Mouse (Mus musculus) hindbrain, embryonic 16.5 days (tissue): Measurements from ENCODE around the gene Pde3a. TPM values are rescaled to one million over a fixed set of nuclear protein-coding genes. Genes with fewer than 3 reads are reported as not detected.

Experiments used
- ATAC-seq: fragments of 200-750 bp; cut with Nextera tagmentation; 2 replicates; pipeline ENCODE4 v1.8.0; 2017; ENCODE audit warnings: moderate TSS enrichment, moderate library complexity
- H3K27ac ChIP-seq: fragments of 300-500 bp; sonication (generic); 2 replicates; pipeline ENCODE4 v1.5.1; 2014; ENCODE audit warnings: low read depth, mild to moderate bottlenecking, control low read depth, low read length, moderate library complexity
- H3K27me3 ChIP-seq: fragments of 300-500 bp; sonication (generic); replicated peaks from 2 replicates; pipeline ENCODE4 v1.6.1; 2014; ENCODE audit warnings: low read length; ENCODE audit not compliant: control insufficient read depth, insufficient read depth
- H3K36me3 ChIP-seq: fragments of 300-500 bp; sonication (generic); 2 replicates; pipeline ENCODE4 v1.6.1; 2014; ENCODE audit warnings: mild to moderate bottlenecking, low read length, moderate library complexity, mixed read lengths; ENCODE audit not compliant: control insufficient read depth, insufficient read depth
- H3K4me1 ChIP-seq: fragments of 300-500 bp; sonication (generic); 2 replicates; pipeline ENCODE4 v1.6.1; 2014; ENCODE audit warnings: low read depth, low read length; ENCODE audit not compliant: control insufficient read depth, insufficient read depth
- H3K4me2 ChIP-seq: fragments of 300-500 bp; sonication (generic); 2 replicates; pipeline ENCODE4 v1.6.1; 2014; ENCODE audit warnings: mild to moderate bottlenecking, low read length, control low read depth, moderate library complexity
- H3K4me3 ChIP-seq: fragments of 300-500 bp; sonication (generic); 2 replicates; pipeline ENCODE4 v1.5.1; 2014; ENCODE audit warnings: mild to moderate bottlenecking, low read length, control low read depth, moderate library complexity
- H3K9ac ChIP-seq: fragments of 300-500 bp; sonication (generic); 2 replicates; pipeline ENCODE4 v1.6.1; 2014; ENCODE audit warnings: low read depth, mild to moderate bottlenecking, control low read depth, low read length, moderate library complexity
- H3K9me3 ChIP-seq: fragments of 300-500 bp; sonication (generic); 2 replicates; pipeline ENCODE4 v1.6.1; 2014; ENCODE audit warnings: mild to moderate bottlenecking, low read length, moderate library complexity; ENCODE audit not compliant: control insufficient read depth
- WGBS: fragments of 180-500 bp; shearing (Covaris S2); extraction: QIAGEN DNeasy Blood & Tissue Kit; methylation state at CpG from one replicate; pipeline ENCODE4 v1.1.7; 2014; 5-methylcytosine and 5-hydroxymethylcytosine counted together
- polyA plus RNA-seq: library from polyadenylated mRNA; unstranded; fragments of >200 nt; fragmentation: Nextera tagmentation; extraction: Ambion mirVana; gene quantifications from 2 replicates; pipeline ENCODE4 v1.2.1, GENCODE M21; 2015

The Pde3a gene
- polyA plus RNA-seq, 1 experiment from 2014 or later, result 2.1 TPM

GRCm38 (mm10) chr6:141430134-141430533, 181.1 kb downstream of the Pde3a start:
- Histone ChIP-seq H3K36me3 (no peaks in the 10 kb centered on the region), H3K4me2 (no peak overlapping the region), H3K4me1 (no peaks in the 10 kb centered on the region; the same call in 1 of the 2 replicates), H3K27ac (no peak overlapping the region), H3K27me3 (no peaks in the 10 kb centered on the region), H3K9me3 (no peaks in the 10 kb centered on the region), H3K9ac (no peak overlapping the region), H3K4me3 (no peak overlapping the region)
- 93% methylated on average over 1 of the region's 1 CpGs for WGBS
- ATAC-seq, result no peak

DNA sequence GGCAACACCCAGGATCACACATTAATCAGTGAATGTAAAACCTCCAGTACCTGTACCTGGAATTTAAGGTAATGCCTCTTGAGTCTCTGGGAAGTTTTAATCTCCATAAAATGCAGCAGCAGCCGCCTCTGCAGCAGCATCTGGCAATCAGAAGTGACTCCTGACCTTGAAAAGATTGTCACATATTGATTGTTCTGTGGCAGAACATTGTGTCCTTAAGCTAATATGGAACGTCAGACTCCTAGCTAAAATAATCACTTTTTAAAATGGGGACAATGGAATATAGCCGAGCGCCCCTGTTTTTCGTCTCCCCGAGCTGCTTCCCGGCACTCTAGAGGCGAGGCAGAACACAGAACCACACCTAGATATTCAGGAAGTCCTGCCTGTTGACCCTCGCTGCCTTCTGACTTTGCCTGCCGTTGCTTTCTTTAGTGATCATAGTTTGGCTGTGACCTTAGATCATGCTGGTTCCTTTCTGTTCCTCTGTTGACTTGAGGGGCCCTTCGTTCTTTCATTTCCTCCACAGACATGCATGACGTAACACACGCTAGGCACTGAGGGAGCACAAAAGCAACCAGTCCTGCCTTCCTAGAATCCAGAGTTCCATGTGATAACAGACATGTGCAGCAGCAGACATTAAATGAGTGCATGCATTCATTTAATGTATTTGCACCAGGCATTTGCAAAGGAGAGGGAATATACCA, 183.4 kb downstream of the Pde3a start:
- WGBS, result 91% methylated on average over 13 of the region's 13 CpGs
- Histone ChIP-seq H3K4me1 (no peaks in the 10 kb centered on the region; the same call in 1 of the 2 replicates), H3K4me3 (no peak overlapping the region), H3K9me3 (no peaks in the 10 kb centered on the region), H3K27ac (no peak overlapping the region), H3K36me3 (no peaks in the 10 kb centered on the region), H3K4me2 (no peak overlapping the region), H3K27me3 (no peaks in the 10 kb centered on the region), H3K9ac (no peak overlapping the region)
- no peak for ATAC-seq

DNA sequence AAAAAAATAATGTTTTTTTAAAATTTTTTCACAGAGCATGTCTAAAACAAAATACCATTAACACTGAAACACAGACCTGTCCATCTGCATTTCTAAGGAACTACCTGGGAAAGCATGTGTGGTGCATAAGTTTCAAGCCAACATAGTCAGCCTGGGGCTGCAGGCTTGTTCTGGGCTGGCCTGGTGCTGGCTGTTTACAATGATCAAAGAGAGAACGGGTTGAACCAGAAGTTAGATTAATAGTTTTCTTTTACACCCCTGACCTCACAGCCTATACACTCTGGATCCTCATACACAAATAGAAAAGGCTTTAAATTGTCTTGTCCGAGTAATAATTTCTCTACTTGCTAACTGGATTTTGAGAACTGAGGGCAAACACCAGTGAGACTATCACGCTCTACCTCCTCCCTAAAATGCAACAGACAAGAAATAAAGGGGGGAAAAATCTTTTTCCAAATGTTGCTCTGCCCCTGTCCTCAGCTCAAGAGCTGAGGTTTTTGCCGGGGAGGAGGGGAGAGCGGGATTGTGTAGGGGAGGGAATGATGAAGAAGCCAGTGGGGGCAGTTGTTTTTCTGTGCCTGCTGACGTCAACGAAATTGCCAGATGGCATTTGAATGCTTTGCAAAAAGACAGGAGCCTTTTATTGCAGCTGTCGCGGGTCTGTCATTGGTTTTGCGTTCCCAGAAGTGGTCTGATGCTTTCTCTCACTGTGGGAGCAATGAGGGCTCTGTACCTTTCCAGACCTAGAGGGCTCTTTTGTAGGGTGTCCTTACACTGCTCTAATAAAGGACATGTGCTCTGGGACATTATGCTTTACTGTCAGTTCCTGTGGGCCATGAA, 185.1 kb downstream of the Pde3a start:
- H3K9me3 ChIP-seq, result no peaks in the 10 kb centered on the region
- WGBS, result 28% methylated on average over 10 of the region's 10 CpGs
- H3K9ac ChIP-seq, result no peak overlapping the region
- no peaks in the 10 kb centered on the region; the same call in 1 of the 2 replicates for H3K4me1 ChIP-seq
- no peak overlapping the region for H3K27ac ChIP-seq
- H3K36me3 ChIP-seq, result no peaks in the 10 kb centered on the region
- no peak overlapping the region for H3K4me2 ChIP-seq
- ATAC-seq, result peak; percentile 78
- H3K4me3 ChIP-seq, result no peak overlapping the region
- H3K27me3 ChIP-seq, result no peaks in the 10 kb centered on the region

DNA sequence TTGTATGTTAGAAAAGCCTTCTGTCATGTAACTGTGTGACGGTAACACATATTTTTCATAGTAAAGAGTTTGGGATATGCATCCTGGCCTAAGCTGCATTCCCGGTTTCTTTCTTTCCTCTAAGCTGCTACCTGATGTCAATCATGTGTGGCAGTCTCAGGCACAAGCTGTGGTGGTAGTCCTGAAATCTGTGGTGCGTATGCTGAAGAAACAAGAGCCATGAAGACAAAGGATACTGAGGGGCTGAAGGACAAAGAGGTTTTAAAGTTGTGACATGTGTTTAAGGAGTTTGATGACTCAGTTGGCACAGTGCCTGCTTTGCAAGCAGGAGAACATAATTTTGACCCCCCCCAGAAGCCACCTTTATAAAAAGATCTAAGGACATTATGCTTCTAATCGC, 186.1 kb downstream of the Pde3a start:
- Histone ChIP-seq H3K4me2 (no peak overlapping the region), H3K36me3 (no peaks in the 10 kb centered on the region), H3K9ac (no peak overlapping the region), H3K27me3 (no peaks in the 10 kb centered on the region), H3K4me3 (no peak overlapping the region), H3K9me3 (no peaks in the 10 kb centered on the region), H3K27ac (no peak overlapping the region), H3K4me1 (no peaks in the 10 kb centered on the region; the same call in 1 of the 2 replicates)
- no peak for ATAC-seq
- WGBS, result 70% methylated on average over 4 of the region's 4 CpGs

GRCm38 (mm10) chr6:141439965-141440364, 190.9 kb downstream of the Pde3a start:
- H3K36me3 ChIP-seq, result no peaks in the 10 kb centered on the region
- no peaks in the 10 kb centered on the region for H3K4me1 ChIP-seq
- H3K9me3 ChIP-seq, result no peaks in the 10 kb centered on the region
- ATAC-seq, result no peak
- no peak overlapping the region for H3K4me2 ChIP-seq
- 89% methylated on average over 3 of the region's 3 CpGs for WGBS
- no peak overlapping the region for H3K27ac ChIP-seq
- H3K9ac ChIP-seq, result no peak overlapping the region
- no peak overlapping the region for H3K4me3 ChIP-seq
- H3K27me3 ChIP-seq, result no peaks in the 10 kb centered on the region

DNA sequence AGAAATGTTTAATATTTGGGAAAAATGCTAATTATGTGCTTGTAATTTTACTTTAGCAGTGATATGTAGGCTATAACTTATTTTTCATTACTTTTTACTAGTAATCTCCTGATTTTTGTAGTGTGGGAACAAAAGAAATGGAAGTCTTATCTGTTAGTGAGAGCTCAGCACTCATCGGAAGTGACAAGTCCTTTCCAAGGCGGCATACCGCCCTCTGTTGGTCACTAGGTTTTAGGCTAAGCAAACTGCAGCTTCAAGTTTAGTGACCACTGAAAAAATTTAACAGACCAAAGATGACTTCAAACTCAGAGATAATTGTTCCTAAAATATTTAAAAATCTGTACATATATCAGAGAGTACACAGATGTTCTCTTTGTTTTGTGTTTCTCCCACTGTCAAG, 198.5 kb downstream of the Pde3a start:
- no peak overlapping the region for H3K27ac ChIP-seq
- ATAC-seq, result peak; percentile 80
- H3K9ac ChIP-seq, result no peak overlapping the region
- no peaks in the 10 kb centered on the region for H3K36me3 ChIP-seq
- H3K9me3 ChIP-seq, result no peaks in the 10 kb centered on the region
- H3K27me3 ChIP-seq, result no peaks in the 10 kb centered on the region
- no peaks in the 10 kb centered on the region for H3K4me1 ChIP-seq
- no peak overlapping the region for H3K4me3 ChIP-seq
- WGBS, result 19% methylated on average over 3 of the region's 3 CpGs
- no peak overlapping the region for H3K4me2 ChIP-seq

DNA sequence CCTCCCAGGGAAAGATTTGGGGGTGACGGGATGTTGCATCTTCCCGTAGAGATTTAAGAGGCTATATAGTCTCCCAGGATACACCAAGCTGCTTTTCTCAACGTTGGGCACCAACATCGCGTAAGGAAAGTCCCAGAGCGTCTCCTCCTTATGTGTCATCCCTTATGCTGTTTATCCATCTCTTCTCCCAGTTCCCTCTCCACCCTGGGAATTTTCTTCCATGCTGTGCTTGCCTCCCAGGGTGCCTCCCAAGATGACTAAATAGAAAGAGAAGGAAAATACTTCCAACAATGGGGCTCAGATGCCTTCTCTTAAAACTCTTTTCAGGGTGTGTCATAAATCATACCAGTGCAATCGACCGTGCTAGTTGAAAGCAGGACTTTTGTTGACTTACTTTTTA, 199.8 kb downstream of the Pde3a start:
- no peaks in the 10 kb centered on the region for H3K36me3 ChIP-seq
- no peak for ATAC-seq
- no peak overlapping the region for H3K4me3 ChIP-seq
- no peak overlapping the region for H3K4me2 ChIP-seq
- H3K4me1 ChIP-seq, result no peaks in the 10 kb centered on the region
- H3K27ac ChIP-seq, result no peak overlapping the region
- no peaks in the 10 kb centered on the region for H3K27me3 ChIP-seq
- H3K9ac ChIP-seq, result no peak overlapping the region
- WGBS, result 67% methylated on average over 8 of the region's 8 CpGs
- no peaks in the 10 kb centered on the region for H3K9me3 ChIP-seq

- 77% methylated on average over 5 of the region's 5 CpGs for WGBS
- Histone ChIP-seq H3K9ac (no peak overlapping the region), H3K27ac (no peak overlapping the region), H3K4me2 (no peak overlapping the region), H3K4me1 (no peaks in the 10 kb centered on the region), H3K4me3 (no peak overlapping the region), H3K36me3 (no peaks in the 10 kb centered on the region), H3K27me3 (no peaks in the 10 kb centered on the region), H3K9me3 (no peaks in the 10 kb centered on the region)
- no peak for ATAC-seq
Observed at GRCm38 (mm10) chr6:141455335-141455734, 206.3 kb downstream of the Pde3a start.

- 88% methylated on average over 3 of the region's 3 CpGs for whole genome bisulfite sequencing
Observed at GRCm38 (mm10) chr6:141456591-141456990, 207.5 kb downstream of the Pde3a start.

More at GRCm38 (mm10) chr6:141456591-141456990, 207.5 kb downstream of the Pde3a start:
- Histone ChIP-seq H3K4me1 (no peaks in the 10 kb centered on the region), H3K9me3 (no peaks in the 10 kb centered on the region), H3K27me3 (no peaks in the 10 kb centered on the region), H3K36me3 (no peaks in the 10 kb centered on the region), H3K27ac (no peak overlapping the region), H3K4me3 (no peak overlapping the region), H3K9ac (no peak overlapping the region), H3K4me2 (no peak overlapping the region)
- ATAC-seq, result no peak
